Mouse (Mus musculus): ENCODE measurements around the gene Neo1.

DNA sequence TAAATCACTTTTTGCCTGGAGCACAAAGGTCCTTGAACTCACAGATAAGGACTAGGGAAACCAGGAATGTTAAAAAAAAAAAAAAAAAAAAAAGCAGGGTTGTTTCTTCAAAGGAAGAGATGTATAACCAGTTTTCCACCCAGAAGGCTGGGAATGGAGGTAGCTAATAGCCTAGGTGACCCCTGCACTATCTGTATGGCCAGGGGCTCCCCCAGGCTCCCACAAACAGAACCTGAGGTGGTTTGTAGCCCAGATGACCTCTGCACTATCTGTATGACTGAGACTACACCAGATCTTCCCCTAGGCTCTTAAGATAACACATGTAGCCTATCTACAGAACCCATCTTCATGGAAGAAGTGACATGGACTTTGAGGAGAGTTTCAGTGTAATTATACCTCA is 5.6 kb upstream of the Neo1 start:
- no peak for TF ChIP-seq CTCF (IDR thresholded peaks at IDR 0.05; ENCODE audit: low read depth)
- TF ChIP-seq EP300 (optimal IDR thresholded peaks at IDR 0.05), result no peak

Data from stomach, postnatal 0 days (tissue).